Mouse (Mus musculus): ENCODE measurements at regions not wholly inside any gene's neighbourhood (a gene's known extent, or its start where the extent isn't known, plus 50 kb on each side); places are given as distances from the start of the nearest gene placed in this dataset.

DNA sequence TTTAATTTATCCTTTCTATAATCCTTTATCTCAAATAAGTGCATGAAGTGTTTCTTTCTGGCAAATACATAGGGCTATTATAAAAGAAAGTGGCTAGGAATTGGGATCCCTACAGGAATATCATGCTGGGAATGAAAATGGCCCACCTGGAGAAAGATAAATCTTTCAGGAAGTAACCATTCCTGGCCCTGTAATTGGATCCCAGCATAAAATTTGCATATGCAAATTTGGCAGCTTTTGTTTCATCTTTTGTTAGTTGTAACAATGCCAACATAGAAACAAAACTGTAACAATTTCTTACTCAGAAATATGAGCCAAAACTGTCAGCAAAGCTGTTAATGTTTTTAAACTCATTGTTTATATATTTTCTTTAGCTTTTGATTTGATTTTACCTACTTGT, 430.0 kb upstream of the Gm20594 start:
- Histone ChIP-seq H3K27ac (ENCODE audit: low read length) (no peak overlapping the region), H3K9me3 (ENCODE audit: control insufficient read depth, low read length) (no peaks in the 10 kb centered on the region), H3K36me3 (ENCODE audit: control insufficient read depth, insufficient read depth) (no peaks in the 10 kb centered on the region), H3K9ac (replicated peaks; ENCODE audit: low read depth, low read length) (no peak overlapping the region), H3K27me3 (replicated peaks; ENCODE audit: control insufficient read depth, insufficient read depth, low read length) (no peaks in the 10 kb centered on the region), H3K4me3 (replicated peaks; ENCODE audit: low read length) (no peak overlapping the region), H3K4me1 (replicated peaks; ENCODE audit: control insufficient read depth, insufficient read depth, low read length) (no peaks in the 10 kb centered on the region), H3K4me2 (ENCODE audit: low read length) (no peak overlapping the region)
- no peak for ATAC-seq

GRCm38 (mm10) chr6:79401090-79401489, 416.6 kb upstream of the Gm20594 start:
- H3K27ac ChIP-seq (ENCODE audit: low read length) = no peak overlapping the region
- no peak for ATAC-seq

GRCm38 (mm10) chr6:79408955-79409354, 408.8 kb upstream of the Gm20594 start:
- H3K9ac ChIP-seq (replicated peaks; ENCODE audit: low read depth, low read length) = no peak overlapping the region
- ATAC-seq = no peak
- H3K4me3 ChIP-seq (replicated peaks; ENCODE audit: low read length) = no peak overlapping the region
- no peaks in the 10 kb centered on the region for H3K36me3 ChIP-seq (ENCODE audit: control insufficient read depth, insufficient read depth)
- no peaks in the 10 kb centered on the region for H3K27me3 ChIP-seq (replicated peaks; ENCODE audit: control insufficient read depth, insufficient read depth, low read length)
- no peak overlapping the region for H3K27ac ChIP-seq (ENCODE audit: low read length)
- 90% methylated on average over 3 of the region's 3 CpGs for WGBS
- no peaks in the 10 kb centered on the region for H3K4me1 ChIP-seq (replicated peaks; ENCODE audit: control insufficient read depth, insufficient read depth, low read length)
- no peak overlapping the region for H3K4me2 ChIP-seq (ENCODE audit: low read length)
- H3K9me3 ChIP-seq (ENCODE audit: control insufficient read depth, low read length) = no peaks in the 10 kb centered on the region

More at GRCm38 (mm10) chr6:79401090-79401489, 416.6 kb upstream of the Gm20594 start:
- no peak overlapping the region for H3K4me3 ChIP-seq (replicated peaks; ENCODE audit: low read length)
- no peaks in the 10 kb centered on the region for H3K4me1 ChIP-seq (replicated peaks; ENCODE audit: control insufficient read depth, insufficient read depth, low read length)
- H3K4me2 ChIP-seq (ENCODE audit: low read length) = no peak overlapping the region
- WGBS = 15% methylated on average over 1 of the region's 1 CpGs
- H3K27me3 ChIP-seq (replicated peaks; ENCODE audit: control insufficient read depth, insufficient read depth, low read length) = no peaks in the 10 kb centered on the region
- no peak overlapping the region for H3K9ac ChIP-seq (replicated peaks; ENCODE audit: low read depth, low read length)
- H3K36me3 ChIP-seq (ENCODE audit: control insufficient read depth, insufficient read depth) = no peaks in the 10 kb centered on the region
- no peaks in the 10 kb centered on the region for H3K9me3 ChIP-seq (ENCODE audit: control insufficient read depth, low read length)

- 95% methylated on average over 1 of the region's 1 CpGs for WGBS
- H3K4me2 ChIP-seq (ENCODE audit: low read length) = no peak overlapping the region
These were observed 371.9 kb upstream of the Gm20594 start for GRCm38 (mm10) chr6:79445821-79446220.

DNA sequence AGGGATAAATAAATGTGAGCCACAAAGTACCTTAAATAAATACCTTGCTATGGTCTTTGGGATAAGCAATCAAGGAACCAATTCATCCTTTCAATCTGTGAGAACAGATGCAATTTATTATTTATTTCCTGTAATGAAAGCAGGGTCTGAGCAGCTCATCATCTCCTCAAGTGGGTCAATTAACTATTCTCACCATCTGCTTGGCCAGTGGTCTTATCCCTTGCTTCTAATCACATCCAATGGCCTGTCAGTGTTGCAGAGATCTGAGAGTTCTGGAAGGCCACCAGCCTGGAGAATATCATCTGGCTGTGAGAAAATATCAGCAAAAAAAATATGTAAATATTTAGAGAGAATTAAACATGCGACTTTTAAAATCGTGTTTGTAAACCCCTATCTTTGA, 326.5 kb upstream of the Gm20594 start:
- no peaks in the 10 kb centered on the region for H3K4me1 ChIP-seq (replicated peaks; ENCODE audit: control insufficient read depth, insufficient read depth, low read length)
- H3K27me3 ChIP-seq (replicated peaks; ENCODE audit: control insufficient read depth, insufficient read depth, low read length) = no peaks in the 10 kb centered on the region
- no peak for ATAC-seq
- no peaks in the 10 kb centered on the region for H3K9me3 ChIP-seq (ENCODE audit: control insufficient read depth, low read length)
- no peak overlapping the region for H3K4me2 ChIP-seq (ENCODE audit: low read length)
- no peak overlapping the region for H3K27ac ChIP-seq (ENCODE audit: low read length)
- no peak overlapping the region for H3K4me3 ChIP-seq (replicated peaks; ENCODE audit: low read length)
- no peak overlapping the region for H3K9ac ChIP-seq (replicated peaks; ENCODE audit: low read depth, low read length)
- 72% methylated on average over 2 of the region's 2 CpGs for WGBS
- H3K36me3 ChIP-seq (ENCODE audit: control insufficient read depth, insufficient read depth) = no peaks in the 10 kb centered on the region

More at GRCm38 (mm10) chr6:79445821-79446220, 371.9 kb upstream of the Gm20594 start:
- H3K36me3 ChIP-seq (ENCODE audit: control insufficient read depth, insufficient read depth) = no peaks in the 10 kb centered on the region
- ATAC-seq = no peak
- H3K27me3 ChIP-seq (replicated peaks; ENCODE audit: control insufficient read depth, insufficient read depth, low read length) = no peaks in the 10 kb centered on the region
- no peak overlapping the region for H3K4me3 ChIP-seq (replicated peaks; ENCODE audit: low read length)
- H3K9ac ChIP-seq (replicated peaks; ENCODE audit: low read depth, low read length) = no peak overlapping the region
- no peaks in the 10 kb centered on the region for H3K9me3 ChIP-seq (ENCODE audit: control insufficient read depth, low read length)
- H3K4me1 ChIP-seq (replicated peaks; ENCODE audit: control insufficient read depth, insufficient read depth, low read length) = no peaks in the 10 kb centered on the region
- no peak overlapping the region for H3K27ac ChIP-seq (ENCODE audit: low read length)

GRCm38 (mm10) chr6:79500649-79501048, 317.1 kb upstream of the Gm20594 start:
- H3K27me3 ChIP-seq (replicated peaks; ENCODE audit: control insufficient read depth, insufficient read depth, low read length) = no peaks in the 10 kb centered on the region
- ATAC-seq = peak; percentile 68
- H3K4me2 ChIP-seq (ENCODE audit: low read length) = no peak overlapping the region
- no peaks in the 10 kb centered on the region for H3K4me1 ChIP-seq (replicated peaks; ENCODE audit: control insufficient read depth, insufficient read depth, low read length)
- no peaks in the 10 kb centered on the region for H3K9me3 ChIP-seq (ENCODE audit: control insufficient read depth, low read length)
- no peak overlapping the region for H3K4me3 ChIP-seq (replicated peaks; ENCODE audit: low read length)
- no peaks in the 10 kb centered on the region for H3K36me3 ChIP-seq (ENCODE audit: control insufficient read depth, insufficient read depth)
- no peak overlapping the region for H3K9ac ChIP-seq (replicated peaks; ENCODE audit: low read depth, low read length)
- WGBS = 62% methylated on average over 3 of the region's 3 CpGs
- no peak overlapping the region for H3K27ac ChIP-seq (ENCODE audit: low read length)

Measured in forebrain, embryonic 16.5 days (tissue).